Mouse (Mus musculus) lung, postnatal 0 days (tissue): ENCODE data around the gene Prkag1.

Source experiments
- CTCF ChIP-seq: IDR thresholded peaks from 2 replicates; pipeline ENCODE4 v1.5.1; 2016; ENCODE audit warnings: antibody characterized with exemption, mild to moderate bottlenecking
- EP300 ChIP-seq: IDR thresholded peaks from 2 replicates; pipeline ENCODE4 v1.6.1; 2016; ENCODE audit warnings: antibody characterized with exemption, mild to moderate bottlenecking, control low read depth

GRCm38 (mm10) chr15:98866501-98866900 lies 35.2 kb upstream of the Prkag1 start:
- TF ChIP-seq EP300 (no peak), CTCF (no peak)
